Mouse (Mus musculus) layer of hippocampus, adult 2 months (tissue): Measurements from ENCODE around the gene Gatad2a. TPM values are rescaled to one million over a fixed set of nuclear protein-coding genes. Genes with fewer than 3 reads are reported as not detected.

Experiments used
- DNase-seq, 2 experiments: peaks; one replicate each; pipeline ENCODE4 v3.0.0; 2022; ENCODE audit warnings: low spot score in 2 of 2
- H3K27ac ChIP-seq: fragments of 200-600 bp; 2 replicates; pipeline ENCODE4 v1.8.1; 2022
- H3K4me3 ChIP-seq: fragments of 200-600 bp; 2 replicates; pipeline ENCODE4 v1.8.1; 2022; ENCODE audit warnings: mild to moderate bottlenecking
- CTCF ChIP-seq: fragments of 200-600 bp; conservative IDR thresholded peaks from 2 replicates; pipeline ENCODE4 v1.8.1; 2022; ENCODE audit warnings: antibody characterized with exemption, mild to moderate bottlenecking, moderate library complexity
- total RNA-seq, 2 experiments: library from RNA; stranded (reverse); gene quantifications; 2 replicates each; pipeline ENCODE4 v1.2.3; 2021

Gene Gatad2a
- total RNA-seq, 2 experiments from 2014 or later = 29.7 to 32.4 TPM

GRCm38 (mm10) chr8:69881261-69881865, 114.8 kb downstream of the Gatad2a start:
- DNase-seq = no peak
- TF ChIP-seq CTCF = no peak
- Histone ChIP-seq H3K4me3 (peak overlapping the region; percentile 50), H3K27ac (no peak overlapping the region)

- TF ChIP-seq CTCF = no peak
- H3K4me3 ChIP-seq = no peak overlapping the region
- no peak for DNase-seq
Observed at GRCm38 (mm10) chr8:69880841-69881240, 115.3 kb downstream of the Gatad2a start.

DNA sequence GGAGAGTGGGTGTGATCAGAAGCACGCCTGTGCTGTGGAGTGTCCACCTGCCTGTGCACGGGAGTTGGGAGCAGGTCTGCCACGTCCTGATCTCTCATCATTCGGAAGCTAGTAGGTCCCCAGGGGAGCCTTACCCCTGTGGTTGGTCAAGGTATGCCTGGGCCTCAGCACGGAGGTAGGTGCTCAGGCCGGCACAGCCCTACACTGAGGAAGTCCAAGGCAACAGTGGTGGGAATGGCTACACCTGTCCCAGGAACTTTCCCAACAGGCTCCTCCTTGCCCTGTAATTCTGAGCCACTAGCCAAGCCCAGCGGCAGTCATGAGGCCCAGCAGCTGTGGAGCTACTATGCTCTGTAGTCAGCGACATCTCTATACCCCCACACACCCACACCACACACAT, 116.5 kb downstream of the Gatad2a start:
- DNase-seq = no peak
- Histone ChIP-seq H3K4me3 (no peak overlapping the region), H3K27ac (no peak overlapping the region)
- no peak for TF ChIP-seq CTCF

More at GRCm38 (mm10) chr8:69880841-69881240, 115.3 kb downstream of the Gatad2a start:
- H3K27ac ChIP-seq = no peak overlapping the region

DNA sequence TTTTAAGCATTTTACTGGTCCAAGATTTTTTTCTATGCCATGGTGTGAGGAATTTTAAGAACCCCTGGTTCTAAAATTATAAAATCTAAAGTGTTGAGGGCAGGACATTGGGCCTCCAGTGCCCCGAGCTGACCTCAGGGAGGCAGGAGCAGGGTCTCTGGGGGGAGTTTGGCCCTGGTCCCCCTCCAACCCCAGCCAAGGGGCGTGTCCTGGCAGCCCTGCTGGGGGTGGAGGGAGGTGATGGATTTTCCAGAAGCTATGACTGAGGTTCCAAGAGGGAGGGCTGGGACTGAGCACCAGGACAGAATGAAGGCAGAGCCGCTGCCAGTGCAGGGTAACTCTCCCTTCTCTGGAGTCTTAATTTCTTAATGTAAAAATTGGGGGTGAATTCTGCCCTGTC, 118.2 kb downstream of the Gatad2a start:
- no peak overlapping the region for H3K4me3 ChIP-seq
- DNase-seq = no peak
- no peak for TF ChIP-seq CTCF
- no peak overlapping the region for H3K27ac ChIP-seq

DNA sequence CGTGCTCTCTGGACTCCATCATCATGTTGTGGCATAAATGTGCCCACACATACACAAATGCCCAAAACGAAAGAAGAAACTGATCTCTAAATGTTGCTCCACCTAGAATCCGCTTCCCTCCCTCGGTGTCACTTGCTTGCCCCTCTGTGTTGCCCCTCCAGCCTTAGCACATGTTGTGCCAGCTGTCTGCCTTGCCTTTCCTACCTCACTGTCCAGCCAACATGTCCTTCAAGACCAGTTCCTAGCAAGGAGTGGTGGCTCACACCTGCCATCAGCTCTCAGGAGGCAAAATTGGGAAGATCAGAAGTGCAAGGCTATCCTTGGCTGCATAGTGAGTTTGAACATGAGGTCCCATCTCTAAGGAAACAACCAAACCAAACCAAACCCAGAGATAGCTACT, 118.8 kb downstream of the Gatad2a start:
- no peak for DNase-seq
- no peak overlapping the region for H3K27ac ChIP-seq
- H3K4me3 ChIP-seq = no peak overlapping the region
- TF ChIP-seq CTCF = no peak

DNA sequence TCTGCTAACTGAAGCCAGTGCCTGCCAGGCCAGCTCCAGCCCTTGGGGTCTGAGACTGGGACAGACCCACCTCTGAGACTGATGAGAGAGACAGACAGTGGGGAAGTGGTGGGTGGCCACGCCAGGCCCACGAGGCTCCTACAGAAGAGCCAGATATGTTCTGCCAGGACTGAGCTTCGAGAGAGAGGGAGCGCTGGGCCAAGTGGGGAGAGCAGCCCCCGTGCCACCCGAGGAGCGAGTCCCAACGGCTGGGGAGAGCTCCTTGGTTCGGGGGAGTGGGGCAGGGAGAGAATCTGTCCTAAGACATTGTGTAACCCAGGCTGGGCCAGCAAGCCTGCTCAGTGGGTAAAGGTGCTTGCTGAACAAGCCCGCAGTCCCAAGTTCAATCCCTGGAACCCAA, 119.2 kb downstream of the Gatad2a start:
- no peak overlapping the region for H3K4me3 ChIP-seq
- DNase-seq = no peak

DNA sequence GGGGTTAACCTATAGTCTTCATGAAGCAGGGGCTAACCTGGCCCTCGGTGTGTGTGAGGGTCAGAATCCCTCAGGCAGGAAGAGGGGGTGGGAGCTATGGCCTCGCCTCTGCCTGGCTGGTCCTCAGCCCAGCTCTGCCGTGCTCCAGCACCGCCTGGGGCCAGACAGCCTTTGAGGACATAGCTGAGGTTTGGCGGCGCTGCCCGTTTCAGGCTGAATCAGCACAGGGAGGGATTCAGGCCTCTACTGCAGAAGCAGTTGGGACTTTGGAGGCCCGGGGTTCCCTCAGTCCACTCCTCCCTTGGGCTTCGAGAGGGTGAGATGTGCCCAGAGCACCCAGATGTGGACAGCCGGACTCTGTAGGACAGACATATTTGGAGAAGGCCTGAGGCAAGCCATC, 120.1 kb downstream of the Gatad2a start:
- no peak for DNase-seq
- no peak overlapping the region for H3K4me3 ChIP-seq
- H3K27ac ChIP-seq = no peak overlapping the region
- TF ChIP-seq CTCF = no peak

More for the DNA sequence above, 119.2 kb downstream of the Gatad2a start:
- TF ChIP-seq CTCF = no peak
- no peak overlapping the region for H3K27ac ChIP-seq

DNA sequence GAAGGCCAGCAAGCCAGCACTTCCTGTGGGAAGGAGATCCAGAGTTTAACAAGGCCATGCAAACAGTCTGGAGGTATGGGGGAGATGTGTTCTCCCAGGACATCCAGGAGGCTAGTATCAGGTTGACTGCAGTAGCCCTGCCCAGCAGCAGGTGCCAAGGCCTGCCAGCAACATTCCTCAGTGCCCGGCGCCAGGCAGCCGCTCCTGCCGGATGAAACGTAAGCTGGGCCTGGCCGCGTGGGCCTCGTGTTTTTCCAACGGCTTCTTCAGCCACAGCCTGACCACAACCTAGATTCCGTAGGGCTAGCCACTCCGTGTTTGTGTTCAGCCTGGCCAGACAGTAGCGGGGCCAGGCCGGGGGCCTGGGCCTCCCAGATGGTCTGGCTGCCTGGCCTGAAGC, 121.5 kb downstream of the Gatad2a start:
- H3K4me3 ChIP-seq = no peak overlapping the region
- TF ChIP-seq CTCF = no peak
- DNase-seq = no peak
- H3K27ac ChIP-seq = no peak overlapping the region

- Histone ChIP-seq H3K4me3 (no peak overlapping the region), H3K27ac (no peak overlapping the region)
- TF ChIP-seq CTCF = peak; percentile 95
- DNase-seq = peak; percentile 55 to 70
Observed at GRCm38 (mm10) chr8:69874155-69874554, 122.0 kb downstream of the Gatad2a start.

DNA sequence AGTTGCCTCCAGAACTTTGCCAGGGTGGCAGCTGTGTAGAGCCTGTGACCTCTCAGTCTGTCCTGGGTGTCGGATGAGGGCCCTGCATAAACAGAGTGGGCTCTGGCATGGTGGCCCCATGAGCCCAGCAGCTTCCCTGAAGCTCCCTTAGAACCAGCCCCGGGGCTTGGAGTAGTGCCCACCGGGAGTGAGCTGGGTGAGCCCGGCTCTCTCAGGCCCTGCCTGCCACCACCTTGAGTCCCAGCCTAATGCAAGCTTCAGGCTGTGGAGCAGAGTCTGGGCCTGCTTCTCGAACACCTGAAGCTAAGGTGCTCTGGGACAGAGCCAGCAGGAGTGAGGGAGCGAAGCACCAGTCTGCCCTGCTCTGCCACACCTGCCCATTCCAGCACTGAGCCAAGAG, 125.3 kb downstream of the Gatad2a start:
- no peak overlapping the region for H3K27ac ChIP-seq

DNA sequence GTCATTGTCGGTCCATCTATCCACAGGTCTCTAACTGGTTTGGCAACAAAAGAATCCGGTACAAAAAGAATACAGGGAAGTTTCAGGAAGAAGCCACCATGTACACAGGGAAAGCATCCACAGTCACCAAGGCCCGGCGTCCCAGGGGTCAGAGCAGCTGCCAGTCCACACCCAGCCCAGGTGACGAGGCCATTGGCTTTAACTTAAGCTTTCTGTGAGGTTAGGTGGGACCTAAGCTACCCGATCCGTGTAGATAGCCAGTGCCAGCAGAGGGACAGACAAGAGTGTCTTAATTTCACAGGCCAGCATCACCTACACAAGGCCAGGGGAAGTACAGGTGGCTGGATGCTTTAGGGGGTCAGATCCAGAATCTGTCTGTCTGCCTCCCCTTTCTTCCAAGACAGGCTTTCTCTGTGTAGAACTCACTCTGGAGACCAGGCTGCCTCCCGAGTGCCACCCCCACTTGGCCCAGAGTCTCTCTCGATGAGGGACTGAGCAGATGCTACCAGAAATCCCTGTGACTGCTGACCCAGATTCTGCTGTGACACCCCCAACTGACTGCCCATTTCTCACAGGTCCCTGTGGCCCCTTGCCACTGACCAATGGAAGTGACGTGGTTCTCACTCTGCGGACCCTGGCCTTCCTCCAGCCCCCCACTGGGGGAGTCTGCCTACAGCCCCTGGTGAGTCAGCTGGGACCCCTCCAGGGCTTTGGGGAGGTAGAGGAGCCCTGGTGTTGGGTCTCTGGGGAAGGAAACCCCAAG, 126.0 kb downstream of the Gatad2a start:
- TF ChIP-seq CTCF = no peak
- DNase-seq = no peak
- H3K27ac ChIP-seq = no peak overlapping the region
- H3K4me3 ChIP-seq = no peak overlapping the region

More for the DNA sequence above, 125.3 kb downstream of the Gatad2a start:
- no peak for TF ChIP-seq CTCF
- DNase-seq = no peak
- no peak overlapping the region for H3K4me3 ChIP-seq

GRCm38 (mm10) chr8:69867696-69868326, 128.4 kb downstream of the Gatad2a start:
- H3K4me3 ChIP-seq = no peak overlapping the region
- DNase-seq = no peak
- no peak overlapping the region for H3K27ac ChIP-seq
- TF ChIP-seq CTCF = no peak

- no peak overlapping the region for H3K4me3 ChIP-seq
- no peak overlapping the region for H3K27ac ChIP-seq
- TF ChIP-seq CTCF = no peak
- DNase-seq = no peak
Observed at GRCm38 (mm10) chr8:69864180-69864579, 132.0 kb downstream of the Gatad2a start.

DNA sequence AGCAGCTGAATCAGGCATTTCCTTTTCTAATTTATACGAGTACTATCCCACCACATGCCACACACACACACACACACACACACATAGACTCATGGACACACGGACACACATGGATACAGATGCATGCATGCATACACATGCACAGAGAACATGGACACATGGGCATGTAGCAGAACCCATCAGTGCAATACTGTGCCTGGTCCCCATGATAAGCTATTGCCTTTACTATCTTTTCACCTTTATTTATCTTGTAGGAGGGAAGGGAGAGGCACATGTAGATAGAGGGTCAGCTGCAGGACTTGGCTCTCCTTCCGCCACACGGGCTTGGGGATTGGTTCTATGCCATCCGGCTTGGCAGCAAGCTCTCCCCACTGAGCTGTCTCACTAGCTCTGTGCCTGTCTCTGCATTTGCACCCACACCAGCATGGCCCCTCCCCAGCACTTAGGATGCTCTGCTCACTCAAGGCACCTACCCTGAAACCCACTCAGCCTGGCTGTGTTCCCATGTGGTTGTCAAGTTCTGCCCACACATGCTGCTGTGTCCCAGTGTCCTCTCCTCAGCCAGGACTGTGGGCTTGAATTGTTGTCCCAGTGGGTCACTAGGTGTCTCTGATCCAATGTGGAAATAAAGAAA, 132.7 kb downstream of the Gatad2a start:
- TF ChIP-seq CTCF = no peak
- DNase-seq = no peak
- Histone ChIP-seq H3K27ac (no peak overlapping the region), H3K4me3 (no peak overlapping the region)
